Mouse (Mus musculus) c-Kit-negative CD71-positive TER-119-positive erythroid progenitor cells, embryonic 14.5 days (primary cell): ENCODE results near the gene Rgs2.
A peak's percentile ranks its signal among the peaks of the same experiment; 100 is the strongest.

ENCODE experiments used
- DNase-seq: peaks from one replicate; pipeline ENCODE4 v3.0.0-alpha.2; 2013; ENCODE audit warnings: low read depth, low spot score

Rgs2 gene

DNA sequence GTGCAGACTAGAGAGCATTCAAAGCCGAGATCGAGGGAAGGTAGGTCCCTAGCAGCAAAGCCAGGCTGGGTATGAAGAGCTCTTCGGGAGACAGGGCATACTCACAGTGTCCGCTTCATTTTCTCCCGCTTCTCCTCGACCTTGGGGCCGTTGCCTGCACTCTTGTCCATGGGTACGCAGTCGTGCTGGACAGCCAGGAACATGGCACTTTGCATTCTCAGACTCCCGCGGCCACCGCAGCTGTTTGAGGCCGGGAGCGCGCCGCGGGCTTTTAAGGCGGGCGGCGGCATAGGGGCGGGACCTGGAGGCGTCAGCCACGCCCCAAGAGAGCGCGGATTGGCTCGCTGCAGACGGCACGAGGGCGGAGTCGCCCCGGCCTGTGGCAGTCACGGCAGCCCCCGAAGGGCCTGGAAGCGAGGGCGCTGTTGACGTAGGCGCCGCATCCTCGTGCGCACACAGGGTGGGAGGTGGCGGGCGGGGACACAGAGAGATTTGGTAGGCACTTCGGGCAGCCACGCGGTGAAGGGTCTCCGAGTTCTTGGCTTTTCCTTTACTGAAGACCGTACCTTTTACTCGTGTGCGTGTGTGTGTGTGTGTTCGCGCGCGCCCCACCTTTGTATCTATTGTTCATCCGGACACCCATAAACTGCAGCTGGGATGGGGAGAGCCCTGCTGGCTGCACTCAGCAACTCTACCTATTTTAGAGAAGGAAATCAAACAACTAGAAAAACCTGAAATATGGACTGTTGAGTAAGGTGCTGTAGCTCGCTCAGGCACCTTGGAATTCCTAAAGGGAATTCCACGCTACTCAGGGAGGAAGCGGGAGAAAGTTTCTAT lies at the start of gene Rgs2:
Rgs2 (minus strand) TSS at position 258 of the 837 bp plus-strand sequence.
- DNase-seq: peak; percentile 66

DNA sequence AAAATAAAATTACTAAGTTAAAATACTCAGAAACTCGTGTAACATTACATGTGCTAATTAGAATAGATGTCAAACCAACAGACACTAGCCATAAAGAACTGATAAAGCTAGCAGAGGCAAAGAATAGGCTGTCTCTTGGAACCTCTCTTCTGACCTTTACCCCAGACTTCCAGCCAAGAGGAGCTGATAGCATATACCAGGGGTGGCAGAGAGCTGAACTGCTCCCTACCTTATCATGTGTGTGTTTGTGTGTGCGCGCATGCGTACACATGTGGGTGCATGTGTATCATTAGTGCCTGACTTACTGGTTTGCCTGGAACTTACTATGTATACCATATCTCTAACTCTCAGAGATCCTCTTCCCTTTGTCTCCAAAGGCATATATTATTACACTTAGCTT lies 49.4 kb upstream of the Rgs2 start:
- DNase-seq: no peak

DNA sequence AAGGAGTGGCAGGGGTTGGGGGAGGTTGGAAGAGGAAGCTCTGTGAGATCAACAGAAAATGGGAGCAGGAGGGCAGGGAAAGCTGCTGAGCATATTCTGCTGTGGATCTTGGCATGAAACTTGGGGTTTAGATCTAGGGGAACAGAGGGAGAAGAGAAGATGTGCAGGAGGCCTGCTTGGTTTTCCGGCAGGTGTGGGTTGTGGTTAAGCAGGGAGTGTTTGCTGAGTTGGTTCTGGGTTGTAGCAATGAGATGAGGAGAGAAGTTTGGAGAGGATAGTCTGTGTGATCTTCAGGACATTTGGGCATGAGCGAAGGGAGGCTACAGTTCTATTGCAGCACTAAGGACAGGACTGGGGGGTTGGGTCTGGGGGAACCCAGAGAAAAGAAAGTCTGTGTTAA lies 37.9 kb upstream of the Rgs2 start:
- no peak for DNase-seq

DNA sequence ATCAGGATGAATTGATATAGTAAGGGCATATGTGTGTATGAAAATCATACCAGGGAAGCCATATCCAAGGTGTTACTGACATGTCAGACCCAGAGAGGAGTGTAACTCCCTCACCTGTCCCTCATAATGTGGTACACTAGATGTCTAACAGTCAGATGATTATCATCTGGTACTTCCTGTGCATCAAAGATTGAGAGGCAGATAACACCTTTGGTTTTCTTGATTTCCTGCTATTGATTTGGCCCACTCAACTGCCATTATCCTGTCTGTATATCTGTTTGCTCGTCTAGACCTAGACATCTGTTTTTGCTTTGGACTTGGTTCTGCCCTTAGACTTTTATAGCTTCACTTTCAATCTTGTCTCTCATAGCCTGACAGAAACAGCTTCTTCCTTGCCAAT lies 29.5 kb upstream of the Rgs2 start:
- no peak for DNase-seq

DNA sequence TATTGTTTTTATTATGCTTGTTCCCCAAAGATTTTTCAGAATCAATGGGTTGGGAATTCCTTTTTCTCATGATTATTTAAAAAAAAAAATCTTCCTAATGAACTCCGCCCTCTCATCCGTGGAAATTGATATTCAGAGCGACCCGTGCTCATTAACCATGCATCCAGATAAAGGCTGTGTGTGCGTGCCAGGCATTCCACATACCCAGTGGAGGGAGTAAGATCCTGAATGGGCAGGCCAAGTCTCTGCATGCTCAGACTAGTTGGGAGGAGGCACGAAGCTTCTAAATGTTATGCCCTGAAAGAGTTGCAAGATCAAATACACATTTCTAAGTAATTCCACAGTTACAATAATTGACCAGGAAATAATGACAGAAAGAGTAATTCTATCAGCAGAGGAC lies 26.5 kb upstream of the Rgs2 start:
- DNase-seq: no peak

DNA sequence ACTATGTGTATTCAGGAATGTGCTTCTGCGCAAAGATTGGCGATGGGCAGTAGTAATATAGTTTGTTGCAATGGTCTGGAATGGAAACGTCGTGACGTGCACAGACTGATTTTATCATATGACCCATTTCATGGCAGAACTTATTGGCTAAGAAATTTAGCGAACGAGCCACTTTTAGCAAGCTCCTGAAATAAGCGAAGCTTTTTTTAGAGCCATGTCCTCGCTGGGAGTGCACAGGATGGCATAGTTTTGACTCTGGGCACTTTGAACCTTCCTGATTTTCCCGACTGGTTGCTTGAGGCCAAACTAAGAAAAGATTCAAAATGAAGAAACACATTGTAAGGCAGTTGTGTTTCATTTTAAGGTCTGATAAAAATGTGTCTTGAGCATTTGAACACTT lies 25.7 kb upstream of the Rgs2 start:
- DNase-seq: no peak

DNA sequence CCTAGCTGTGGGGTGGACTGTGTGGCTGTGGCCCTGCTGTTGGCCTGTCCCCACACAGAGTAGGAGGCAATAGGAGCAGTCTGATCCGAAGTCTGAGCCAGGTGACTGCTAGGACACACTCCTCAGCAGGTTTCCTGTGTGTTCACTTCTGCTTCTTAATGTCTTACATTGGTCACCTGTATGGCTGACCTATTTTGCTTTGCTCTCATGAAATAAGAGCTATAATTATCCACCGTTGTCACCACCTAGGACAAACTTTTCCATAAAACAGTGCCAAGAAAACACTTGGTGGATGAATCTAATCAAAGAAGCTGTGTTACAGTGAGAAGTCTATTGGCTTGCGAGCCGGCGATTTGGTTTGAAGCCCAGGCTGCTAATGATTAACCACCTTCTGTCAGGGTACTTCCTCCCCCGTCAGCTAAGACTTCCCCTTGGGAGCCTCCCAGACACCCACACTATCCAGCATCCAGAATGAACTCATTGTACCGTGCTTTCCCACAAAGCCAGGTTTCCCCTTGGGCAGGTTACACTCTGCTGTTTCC lies 14.5 kb upstream of the Rgs2 start:
- no peak for DNase-seq

DNA sequence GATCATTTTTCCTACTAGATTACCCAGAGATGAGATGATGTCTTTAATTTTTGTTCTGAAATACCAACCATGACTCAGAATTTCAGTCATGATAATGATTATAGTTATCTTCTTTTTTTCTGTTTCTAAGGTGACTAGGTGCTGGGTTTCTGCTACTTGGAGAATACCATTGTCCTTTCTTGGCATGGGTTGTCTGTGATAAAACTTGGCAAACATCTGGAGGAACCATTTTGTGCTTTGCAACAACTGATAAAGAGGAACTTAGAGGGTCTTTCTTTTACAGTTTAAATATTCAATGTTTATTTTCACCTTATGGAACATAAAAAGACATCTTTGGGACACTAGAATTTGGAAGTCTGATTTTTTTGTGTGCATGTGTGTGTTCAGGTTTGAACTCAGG lies 10.0 kb upstream of the Rgs2 start:
- DNase-seq: no peak

DNA sequence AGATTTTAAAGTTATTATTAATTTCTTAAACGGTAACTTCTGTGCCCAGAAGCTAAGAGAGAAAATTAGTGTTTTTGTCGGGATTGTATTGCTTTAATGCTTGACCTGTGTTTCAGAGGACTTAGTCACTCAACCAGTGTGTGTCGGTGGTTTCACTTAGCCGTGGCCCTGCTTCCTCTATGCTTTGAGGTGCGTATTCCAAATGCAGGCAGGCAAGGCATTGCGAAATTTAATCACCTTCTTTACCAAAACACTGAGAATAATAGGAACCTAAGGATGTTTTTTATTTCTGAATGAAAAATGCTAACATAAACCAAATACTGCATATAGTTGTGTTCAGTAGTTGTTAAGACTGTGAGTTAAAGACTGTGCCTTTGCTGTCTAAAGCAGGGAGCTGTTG lies 3.4 kb upstream of the Rgs2 start:
- DNase-seq: no peak

DNA sequence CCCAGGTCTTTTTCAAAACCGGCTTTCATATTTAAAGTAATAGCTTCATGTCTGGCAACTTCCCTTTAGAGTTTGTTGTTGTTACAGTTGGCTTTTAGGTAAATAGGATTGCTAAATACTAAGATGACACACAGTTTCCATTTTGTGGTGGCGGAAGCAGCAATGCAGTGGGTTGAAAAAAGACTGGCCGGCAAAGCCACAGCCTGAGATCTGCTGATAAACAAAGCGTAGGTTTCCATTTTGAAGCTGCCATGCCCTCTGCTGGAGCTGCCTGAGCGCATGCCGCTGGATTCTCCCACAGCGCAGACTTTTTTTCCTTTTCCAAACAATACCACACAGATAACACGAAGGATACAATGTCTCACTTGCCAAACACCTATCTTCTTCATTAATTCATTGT lies 2.6 kb upstream of the Rgs2 start:
- DNase-seq: no peak

DNA sequence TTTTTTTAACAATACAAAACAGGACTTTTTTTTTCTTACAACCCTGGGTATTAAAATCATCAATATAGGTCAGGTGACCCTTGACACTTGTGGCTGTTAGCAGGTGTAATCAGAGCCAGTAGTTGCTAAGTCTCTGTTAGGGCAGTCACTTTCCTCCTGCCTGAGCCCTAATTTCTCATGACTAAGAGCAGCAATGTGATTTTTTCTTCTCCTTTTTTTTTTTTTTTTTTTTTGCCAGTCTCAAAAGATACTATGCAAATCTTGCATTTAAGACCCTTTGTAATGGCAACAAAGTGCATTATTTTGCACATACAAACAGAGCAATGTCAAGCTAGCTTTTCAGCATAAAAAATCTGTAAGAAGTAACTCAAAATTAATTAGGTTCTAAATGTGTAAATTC lies 1.7 kb upstream of the Rgs2 start:
- DNase-seq: no peak

DNA sequence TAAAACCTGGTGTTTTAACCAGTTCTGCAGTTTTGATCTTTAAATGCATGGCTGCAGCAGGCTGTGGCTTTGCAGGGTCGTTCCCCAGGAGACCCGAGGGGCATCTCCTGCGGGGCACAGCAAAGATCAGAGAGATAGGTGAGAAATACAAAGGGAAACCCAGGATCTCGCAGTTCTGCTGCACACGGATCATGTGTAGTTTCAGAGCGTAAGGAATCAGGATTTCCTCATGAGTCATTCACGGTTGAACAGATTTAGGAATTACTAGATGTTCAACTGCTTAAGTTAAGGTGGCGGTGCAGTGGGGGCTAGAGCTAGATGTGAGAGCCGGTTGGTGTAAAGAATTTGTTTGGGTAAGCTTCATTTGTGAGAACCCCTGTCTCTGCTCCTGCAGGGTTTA lies 780 bp upstream of the Rgs2 start:
- DNase-seq: no peak

DNA sequence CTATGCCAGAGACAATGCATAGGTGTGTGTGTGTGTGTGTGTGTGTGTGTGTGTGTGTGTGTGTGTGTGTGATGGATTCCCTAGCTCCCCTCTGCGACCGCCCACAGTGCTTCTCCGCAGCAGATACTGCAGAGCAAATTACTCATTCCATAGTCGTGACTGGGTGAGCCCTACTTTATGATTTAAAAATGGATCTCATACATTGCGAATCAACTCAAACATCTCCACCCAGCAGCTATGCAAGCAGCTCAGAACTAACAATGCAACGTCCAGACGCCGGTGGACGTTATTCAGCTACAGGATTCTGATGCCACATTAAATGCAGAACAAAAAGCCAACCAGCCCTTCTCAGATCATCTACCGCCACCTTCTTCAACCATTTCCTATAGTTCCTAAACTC lies 545 bp downstream of the Rgs2 start:
- no peak for DNase-seq

DNA sequence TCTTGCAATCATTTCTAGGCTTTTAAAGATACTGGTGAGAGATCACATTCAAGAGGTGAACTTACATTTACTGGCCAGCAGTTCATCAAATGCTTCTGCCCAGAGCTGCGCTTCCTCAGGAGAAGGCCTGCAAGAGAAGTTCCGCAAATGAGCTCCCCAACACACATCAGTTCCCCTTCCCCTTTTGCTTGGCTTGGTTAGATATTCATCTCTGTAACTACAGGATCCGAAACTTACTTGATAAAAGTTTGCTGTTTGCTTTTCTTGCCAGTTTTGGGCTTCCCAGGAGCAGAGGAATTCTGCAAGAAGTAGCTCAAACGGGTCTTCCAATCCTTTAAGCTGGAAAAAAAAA lies 1.3 kb downstream of the Rgs2 start:
- DNase-seq: no peak

DNA sequence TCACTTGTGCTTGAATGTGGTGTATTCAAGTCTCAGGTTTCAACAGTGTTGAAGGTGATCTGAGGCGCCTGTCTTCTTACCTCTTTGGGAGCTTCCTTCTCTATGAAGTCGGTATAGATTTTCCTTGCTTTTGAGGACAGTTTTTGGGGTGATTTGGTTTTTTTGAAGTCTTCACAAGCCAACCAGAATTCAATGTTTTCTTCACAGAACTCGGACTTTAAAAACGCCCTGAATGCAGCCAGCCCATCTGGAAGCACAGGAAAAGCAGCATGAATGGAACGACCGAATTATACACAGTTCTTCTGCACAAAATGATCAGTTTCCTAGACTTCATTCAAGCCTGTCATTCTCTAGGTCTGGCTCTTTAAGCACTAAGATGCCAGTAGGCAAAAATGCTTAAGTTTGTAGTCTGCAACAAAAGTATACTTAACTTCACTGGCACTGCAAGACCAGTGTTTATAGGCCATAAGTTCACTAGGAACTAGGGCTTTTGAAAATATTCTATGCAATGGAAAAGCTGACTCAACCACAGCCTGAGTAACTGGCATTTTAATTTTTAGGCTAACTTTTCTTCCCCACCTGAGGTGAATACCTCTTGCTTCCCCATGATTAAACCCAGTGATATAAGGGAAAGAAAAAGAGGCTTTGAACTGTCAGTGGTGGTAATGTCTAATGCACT lies 1.8 kb downstream of the Rgs2 start:
- DNase-seq: no peak

DNA sequence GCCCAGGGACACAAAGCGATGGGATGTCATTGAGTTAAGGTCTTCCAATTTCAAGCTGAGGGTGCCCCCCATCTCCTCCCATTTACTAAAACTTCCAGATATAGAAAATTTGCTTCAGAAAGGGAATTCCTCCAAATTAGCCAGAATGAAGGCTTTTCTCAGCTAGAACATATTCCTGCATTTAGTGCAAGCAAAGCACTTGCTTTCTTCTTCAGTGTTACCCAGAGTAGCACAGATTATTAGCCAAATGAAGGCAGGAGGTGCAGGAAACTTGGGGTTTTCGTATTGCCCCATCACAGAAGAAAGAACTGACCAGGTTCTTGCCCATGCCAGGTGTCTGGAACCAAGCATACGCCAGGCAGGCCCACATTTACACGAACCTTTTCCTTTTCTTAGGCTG lies 3.7 kb downstream of the Rgs2 start:
- no peak for DNase-seq

DNA sequence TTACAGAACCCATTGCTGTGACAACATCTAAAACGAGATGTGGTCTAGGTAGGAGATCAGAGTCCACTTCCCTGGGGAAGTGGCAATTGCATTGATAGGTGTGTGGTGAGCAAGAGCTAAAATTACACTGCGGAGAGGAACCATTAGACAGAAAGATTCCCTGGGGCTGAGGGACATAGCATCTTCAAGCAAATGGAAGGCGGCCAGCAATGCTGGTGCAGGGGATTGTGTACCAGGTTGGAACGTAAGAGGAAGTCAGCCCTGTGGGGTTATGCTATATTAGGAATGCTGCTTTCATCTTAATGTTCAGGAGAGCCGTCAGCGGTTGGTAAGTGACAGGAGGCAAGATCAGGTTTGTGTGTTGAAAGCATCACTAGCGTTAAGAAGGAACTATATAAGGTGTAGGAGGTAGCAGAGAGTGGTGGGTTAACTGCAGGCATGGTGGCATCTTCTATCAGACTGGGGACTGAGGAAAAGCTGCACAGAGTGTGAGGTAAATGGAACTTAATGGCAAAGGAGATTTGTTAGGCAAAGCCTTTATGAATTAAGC lies 4.5 kb downstream of the Rgs2 start:
- no peak for DNase-seq

DNA sequence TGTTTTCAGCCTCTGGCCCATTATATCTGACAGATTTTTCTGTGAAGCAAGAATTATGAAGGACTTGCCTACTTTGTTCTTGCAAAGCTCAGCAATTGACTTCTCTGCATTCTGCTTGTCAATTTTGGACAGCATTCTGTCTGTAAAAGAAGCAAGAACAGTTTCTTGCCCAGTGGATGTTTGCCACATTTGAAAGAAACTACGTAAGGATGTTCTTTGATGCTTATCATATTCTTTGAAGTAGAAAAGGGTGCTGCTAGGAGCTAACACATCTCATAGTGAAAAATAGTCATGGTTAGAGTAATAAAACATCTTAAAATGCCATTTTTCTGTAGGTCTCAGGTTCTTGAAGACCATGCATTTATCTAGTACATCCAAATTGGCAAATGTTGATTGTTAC lies 10.9 kb downstream of the Rgs2 start:
- no peak for DNase-seq

DNA sequence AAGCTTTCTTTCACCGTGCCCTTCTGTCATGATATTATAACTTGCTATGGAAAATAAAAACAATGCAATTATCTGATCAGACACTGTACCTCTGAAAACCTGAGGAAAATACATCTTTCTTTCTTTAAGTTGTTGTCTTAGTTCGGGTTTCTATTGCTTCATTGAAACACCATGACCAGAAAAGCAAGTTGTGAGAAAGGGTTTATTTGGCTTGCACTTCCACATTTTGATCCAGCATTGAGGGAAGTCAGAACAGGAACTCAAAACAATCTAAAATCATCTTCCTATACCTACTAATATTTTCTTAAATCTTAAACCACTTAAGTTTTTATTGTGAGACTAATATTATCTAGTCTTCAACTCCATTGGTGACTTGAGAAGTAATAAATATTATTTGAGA lies 11.4 kb downstream of the Rgs2 start:
- no peak for DNase-seq

DNA sequence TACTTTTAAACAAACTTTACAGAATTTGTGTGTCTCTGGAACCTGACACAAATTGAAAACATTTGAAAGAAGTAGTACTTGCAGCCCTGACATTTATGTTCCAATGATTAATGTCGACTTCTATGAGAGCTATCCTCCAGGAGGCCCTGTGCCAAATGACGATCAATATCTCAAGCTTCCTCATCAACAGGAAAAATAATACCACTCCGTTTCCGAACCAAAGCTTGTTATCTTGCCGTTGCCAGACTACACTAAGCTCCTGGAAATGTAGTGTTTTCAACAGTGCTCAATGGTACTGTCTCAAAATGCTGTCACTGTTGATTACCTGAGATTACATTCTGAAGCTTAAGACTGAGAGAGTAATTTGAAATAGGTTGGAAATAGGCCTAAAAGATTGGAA lies 13.7 kb downstream of the Rgs2 start:
- DNase-seq: no peak

DNA sequence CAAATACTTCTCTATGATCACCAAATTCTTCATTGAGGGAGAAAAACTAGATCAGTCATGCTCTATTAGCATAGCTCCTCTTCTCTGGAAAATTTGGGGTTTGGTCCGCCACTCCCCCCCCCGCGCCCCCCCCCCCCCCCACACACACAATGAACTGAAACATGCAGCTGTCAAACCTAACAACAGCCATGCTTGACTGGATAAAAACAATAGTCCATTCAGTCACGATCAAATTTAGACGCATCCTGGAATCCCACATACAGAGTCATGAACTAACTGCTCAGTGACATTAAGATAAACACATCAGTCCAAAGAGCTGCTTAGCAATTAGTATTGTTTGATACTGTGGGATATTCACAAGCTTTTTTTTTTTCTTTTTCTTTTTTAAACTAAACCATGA lies 14.2 kb downstream of the Rgs2 start:
- DNase-seq: no peak

DNA sequence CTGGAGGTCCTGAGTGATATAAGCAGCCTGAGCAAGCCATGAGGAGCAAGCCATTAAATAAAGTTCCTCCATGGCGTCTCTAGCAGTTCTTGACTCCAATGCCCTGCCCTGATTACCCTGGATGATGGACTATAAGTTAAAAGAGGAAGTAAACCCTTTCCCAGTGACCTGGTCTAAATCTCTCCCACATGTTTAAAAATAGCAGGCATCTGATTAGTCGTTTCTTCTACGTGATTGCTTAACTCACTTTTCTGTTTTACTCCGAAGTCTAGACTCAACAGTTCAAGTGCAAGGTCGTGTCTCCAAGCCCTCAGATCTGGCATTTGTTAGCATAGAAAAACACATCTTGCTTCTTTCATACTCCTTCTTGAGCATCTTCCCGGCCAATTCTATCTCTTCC lies 15.2 kb downstream of the Rgs2 start:
- no peak for DNase-seq
